Mouse (Mus musculus): ENCODE data around the gene Polr3h.

DNA sequence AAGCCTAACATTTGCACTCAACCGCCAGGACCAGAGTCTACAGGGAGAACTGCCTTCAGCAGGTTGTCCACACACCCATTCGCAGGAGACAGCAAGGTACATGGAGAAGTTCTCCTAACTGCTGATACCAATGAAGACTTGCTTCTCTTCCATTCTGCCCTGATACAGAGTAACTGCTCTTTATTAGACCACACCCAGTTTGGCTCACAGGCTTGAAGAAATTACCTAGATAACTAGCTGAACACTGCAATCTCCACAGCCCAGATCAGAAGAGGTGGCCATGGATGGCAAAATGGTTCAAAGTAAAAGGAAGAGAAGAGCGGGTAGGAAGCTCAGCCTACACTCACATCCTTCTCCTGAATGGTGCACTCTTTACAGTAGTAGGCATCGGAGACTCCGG, 56.1 kb downstream of the Polr3h start:
- no peak for TF ChIP-seq TAL1 (IDR thresholded peaks at IDR 0.05; ENCODE audit: low read length)
- no peak for TF ChIP-seq GATA1 (IDR thresholded peaks at IDR 0.05; ENCODE audit: low read length)
